Mouse (Mus musculus) CH12.LX (cell line): Measurements from ENCODE around the gene Tnfrsf11a. TPM values are rescaled to one million over a fixed set of nuclear protein-coding genes. Genes with fewer than 3 reads are reported as not detected.

ENCODE experiments used
- DNase-seq: peaks from one replicate; pipeline ENCODE4 v3.0.0-alpha.2; 2013; ENCODE audit errors: extremely low read depth
- H3K27ac ChIP-seq: 2 replicates; pipeline ENCODE4 v1.5.1; 2012; ENCODE audit warnings: low read depth, mild to moderate bottlenecking, control low read depth, moderate library complexity; ENCODE audit not compliant: insufficient read depth
- H3K27me3 ChIP-seq: replicated peaks from 2 replicates; pipeline ENCODE3; 2012; ENCODE audit warnings: inconsistent platforms
- H3K36me3 ChIP-seq, 2 experiments: replicated peaks in 1 of 2; 2 replicates each; pipeline versions ENCODE3 to v1.6.1; 2012; ENCODE audit warnings: inconsistent platforms in 1 of 2, low read length in 1 of 2, mild to moderate bottlenecking in 1 of 2, mixed read lengths in 1 of 2, moderate library complexity in 1 of 2; ENCODE audit not compliant: control insufficient read depth in 1 of 2, insufficient read depth in 1 of 2
- H3K4me1 ChIP-seq, 2 experiments: 2 replicates each; pipeline ENCODE4 v1.6.1; 2012; ENCODE audit warnings: inconsistent platforms in 1 of 2, moderate library complexity in 1 of 2; ENCODE audit not compliant: insufficient read depth in 2 of 2, control insufficient read depth in 1 of 2
- H3K4me2 ChIP-seq: 2 replicates; pipeline ENCODE4 v1.6.1; 2012; ENCODE audit warnings: low read depth, mild to moderate bottlenecking, control low read depth; ENCODE audit not compliant: poor library complexity, insufficient read depth, severe bottlenecking
- H3K4me3 ChIP-seq, 3 experiments: fragments of 150-350 bp in 1 of 3; sonication (generic) in 1 of 3; replicated peaks in 1 of 3; 2 replicates each; pipeline versions ENCODE3 to v1.5.1; 2011 to 2012; ENCODE audit warnings: low read depth in 2 of 3, low read length in 2 of 3, mild to moderate bottlenecking in 2 of 3, moderate library complexity in 2 of 3, control low read depth in 1 of 3, improper control_type of control experiment in 1 of 3, inconsistent platforms in 1 of 3, mixed read lengths in 1 of 3; ENCODE audit not compliant: poor library complexity in 1 of 3
- H3K79me2 ChIP-seq: replicated peaks from 2 replicates; pipeline ENCODE4 v1.6.1; 2012; ENCODE audit warnings: mild to moderate bottlenecking, moderate library complexity; ENCODE audit not compliant: control insufficient read depth, poor library complexity, insufficient read depth, severe bottlenecking; ENCODE audit errors: extremely low read depth
- H3K9ac ChIP-seq: 2 replicates; pipeline ENCODE4 v1.6.1; 2012; ENCODE audit warnings: low read depth, mild to moderate bottlenecking, control low read depth, moderate library complexity; ENCODE audit not compliant: insufficient read depth
- H3K9me3 ChIP-seq: replicated peaks from 2 replicates; pipeline ENCODE3; 2012; ENCODE audit warnings: low read length, inconsistent platforms, mixed read lengths
- CHD2 ChIP-seq: IDR thresholded peaks from 2 replicates; pipeline ENCODE4 v1.6.1; 2011; ENCODE audit warnings: low read length, improper control_type of control experiment
- CTCF ChIP-seq, 2 experiments: IDR thresholded peaks in 1 of 2; conservative IDR thresholded peaks in 1 of 2; 2 replicates each; pipeline ENCODE4 v1.5.1; 2011 to 2012; ENCODE audit warnings: low read depth in 2 of 2, low read length in 2 of 2, improper control_type of control experiment in 1 of 2, inconsistent platforms in 1 of 2, mild to moderate bottlenecking in 1 of 2, moderate library complexity in 1 of 2
- E2F4 ChIP-seq: IDR thresholded peaks from 2 replicates; pipeline ENCODE4 v1.6.1; 2011; ENCODE audit warnings: low read depth, low read length, improper control_type of control experiment; ENCODE audit not compliant: insufficient replicate concordance
- ELF1 ChIP-seq: IDR thresholded peaks from 2 replicates; pipeline ENCODE4 v1.6.1; 2014; ENCODE audit warnings: low read depth, mild to moderate bottlenecking, inconsistent platforms, low read length, improper control_type of control experiment
- ETS1 ChIP-seq: conservative IDR thresholded peaks from 2 replicates; pipeline ENCODE4 v1.6.1; 2012; ENCODE audit warnings: low read depth, mild to moderate bottlenecking, inconsistent platforms, low read length, improper control_type of control experiment, moderate library complexity
- JUN ChIP-seq: IDR thresholded peaks from 2 replicates; pipeline ENCODE4 v1.6.1; 2011; ENCODE audit warnings: low read depth, mild to moderate bottlenecking, low read length, improper control_type of control experiment, moderate library complexity; ENCODE audit not compliant: insufficient read depth
- MXI1 ChIP-seq: IDR thresholded peaks from 2 replicates; pipeline ENCODE4 v1.6.1; 2011; ENCODE audit warnings: mild to moderate bottlenecking, low read depth, low read length, improper control_type of control experiment
- NELFE ChIP-seq: IDR thresholded peaks from 2 replicates; pipeline ENCODE4 v1.6.1; 2011; ENCODE audit warnings: low read depth, low read length, improper control_type of control experiment
- PAX5 ChIP-seq: IDR thresholded peaks from 2 replicates; pipeline ENCODE4 v1.6.1; 2012; ENCODE audit warnings: low read length, inconsistent platforms, mixed read lengths
- POLR2A ChIP-seq: IDR thresholded peaks from 2 replicates; pipeline ENCODE4 v1.6.1; 2011; ENCODE audit warnings: low read depth, mild to moderate bottlenecking, improper control_type of control experiment, low read length
- POLR2AphosphoS2 ChIP-seq: IDR thresholded peaks from 2 replicates; pipeline ENCODE4 v1.6.1; 2011; ENCODE audit warnings: low read depth, low read length, improper control_type of control experiment
- RAD21 ChIP-seq: IDR thresholded peaks from 2 replicates; pipeline ENCODE4 v1.6.1; 2011; ENCODE audit warnings: low read depth, mild to moderate bottlenecking, low read length, improper control_type of control experiment, moderate library complexity
- RCOR1 ChIP-seq: conservative IDR thresholded peaks from 2 replicates; pipeline ENCODE4 v1.6.1; 2012; ENCODE audit warnings: low read depth, mild to moderate bottlenecking, inconsistent platforms, low read length, improper control_type of control experiment
- SIN3A ChIP-seq: IDR thresholded peaks from 2 replicates; pipeline ENCODE4 v1.6.1; 2012; ENCODE audit warnings: low read length, improper control_type of control experiment, inconsistent platforms
- SMC3 ChIP-seq: IDR thresholded peaks from 2 replicates; pipeline ENCODE4 v1.6.1; 2011; ENCODE audit warnings: low read depth, low read length, improper control_type of control experiment
- TCF12 ChIP-seq: IDR thresholded peaks from 2 replicates; pipeline ENCODE4 v1.6.1; 2014; ENCODE audit warnings: low read depth, mild to moderate bottlenecking, inconsistent platforms, low read length, improper control_type of control experiment
- USF1 ChIP-seq: IDR thresholded peaks from 2 replicates; pipeline ENCODE4 v1.6.1; 2014; ENCODE audit warnings: low read depth, mild to moderate bottlenecking, inconsistent platforms, low read length, improper control_type of control experiment
- USF2 ChIP-seq: conservative IDR thresholded peaks from 2 replicates; pipeline ENCODE4 v1.6.1; 2011; ENCODE audit warnings: low read depth, low read length, improper control_type of control experiment
- ZC3H11A ChIP-seq: IDR thresholded peaks from 2 replicates; pipeline ENCODE4 v1.6.1; 2012; ENCODE audit warnings: low read depth, mild to moderate bottlenecking, inconsistent platforms, low read length, improper control_type of control experiment
- ZKSCAN1 ChIP-seq: IDR thresholded peaks from 2 replicates; pipeline ENCODE4 v1.6.1; 2012; ENCODE audit warnings: low read depth, inconsistent platforms, low read length, improper control_type of control experiment, borderline replicate concordance
- dilution Hi-C: fragments of 300-500 bp; cut with MboI; formaldehyde crosslinking; loops from 2 replicates; pipeline ENCODE4 v1.14.3; 2020; ENCODE audit warnings: low sequenced_read_pairs; ENCODE audit not compliant: extremely low pct_unique_long_range_greater_than_20kb, extremely low pct_ligation_motif_present
- in situ Hi-C: fragments of 300-500 bp; cut with MboI; formaldehyde crosslinking; loops from 3 replicates; pipeline ENCODE4 v1.14.3; 2019; ENCODE audit warnings: low sequenced_read_pairs, low pct_ligation_motif_present, low pct_unique_long_range_greater_than_20kb, mixed read lengths
- polyA plus RNA-seq: library from polyadenylated mRNA; unstranded; fragments of >175 nt; gene quantifications from 2 replicates; pipeline ENCODE4 v1.2.1, GENCODE M21; 2012; ENCODE audit warnings: low read depth; ENCODE audit not compliant: insufficient read length
- total RNA-seq, 2 experiments: library from RNA; depleted of rRNA; stranded (reverse); fragments of 300-350 nt in 1 of 2; fragments of >200 nt in 1 of 2; gene quantifications; 2 replicates each; pipeline ENCODE4 v1.2.3; 2012 to 2014

The Tnfrsf11a gene
- total and polyA plus RNA-seq, 3 experiments, result 0.20 to 2.5 (median 0.28) TPM

DNA sequence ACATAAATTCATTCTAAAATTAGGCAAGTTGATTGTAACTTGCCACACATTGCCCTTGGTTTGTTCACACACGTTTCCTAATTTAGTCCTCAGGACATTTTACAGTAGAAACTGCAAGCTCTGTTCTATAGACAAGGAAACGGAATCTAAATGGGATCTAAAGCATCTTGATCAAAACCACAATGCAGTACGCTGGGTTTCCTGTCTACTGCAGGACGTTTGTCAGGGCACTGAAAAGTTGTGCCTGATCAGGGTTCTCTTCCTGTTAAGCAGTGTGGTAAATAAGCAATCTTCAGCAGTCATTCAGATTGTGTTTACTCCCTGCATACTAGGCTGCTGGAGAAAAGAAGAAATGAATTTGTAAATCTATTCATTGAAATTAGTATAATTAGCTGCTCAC, 28.3 kb upstream of the Tnfrsf11a start:
- Histone ChIP-seq H3K36me3 (peaks cover 6 to 44% of the 10 kb centered on the region in 2 experiments), H3K9ac (no peak overlapping the region), H3K4me2 (no peak overlapping the region), H3K27ac (no peak overlapping the region), H3K4me1 (peaks cover 7 to 65% of the 10 kb centered on the region in 2 experiments), H3K27me3 (no peaks in the 10 kb centered on the region), H3K4me3 (no peak overlapping the region), H3K79me2 (no peaks in the 10 kb centered on the region), H3K9me3 (no peaks in the 10 kb centered on the region)
- no peak for DNase-seq
- in situ Hi-C loops (no loop called here), dilution Hi-C loops (no loop called here)
- no peak for TF ChIP-seq MXI1
- TF ChIP-seq ZC3H11A, result no peak
- TF ChIP-seq CTCF (conservative IDR thresholded peaks at IDR 0.05 in 1 of 2, IDR thresholded peaks at IDR 0.05 in 1 of 2; ENCODE audit: low read depth in 2 of 2, low read length in 2 of 2), result no peak
- no peak for TF ChIP-seq ETS1
- no peak for TF ChIP-seq PAX5
- no peak for TF ChIP-seq SIN3A
- TF ChIP-seq USF2, result no peak
- no peak for TF ChIP-seq POLR2A

DNA sequence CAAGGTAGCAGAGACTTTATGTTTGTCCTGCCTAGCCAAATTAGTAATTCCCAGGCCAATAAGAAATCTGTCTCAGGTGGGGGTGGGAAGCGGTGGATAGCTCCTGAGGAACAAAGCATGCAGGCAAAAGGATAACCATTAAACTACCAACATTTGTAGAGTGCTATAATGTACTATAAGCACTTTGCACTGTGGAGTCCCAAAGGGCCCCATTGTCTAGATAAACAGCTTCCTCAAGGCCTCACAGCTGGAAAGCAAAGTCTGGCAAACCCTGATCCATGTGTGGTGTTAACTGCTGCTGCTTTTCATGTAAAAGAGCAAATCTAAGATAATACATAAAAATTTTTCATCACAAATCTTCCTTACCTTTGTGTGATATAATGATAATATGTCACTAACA, 27.6 kb upstream of the Tnfrsf11a start:
- no peak for TF ChIP-seq POLR2A
- TF ChIP-seq TCF12, result no peak
- no peak for TF ChIP-seq ZKSCAN1
- TF ChIP-seq RCOR1, result no peak
- TF ChIP-seq JUN, result no peak
- no peak for TF ChIP-seq CHD2
- TF ChIP-seq SIN3A, result no peak
- no peak for TF ChIP-seq PAX5
- no peak for TF ChIP-seq E2F4
- no peak for TF ChIP-seq SMC3
- Histone ChIP-seq H3K27ac (no peak overlapping the region), H3K4me3 (no peak overlapping the region), H3K27me3 (no peaks in the 10 kb centered on the region), H3K36me3 (peaks cover 6 to 40% of the 10 kb centered on the region in 2 experiments), H3K79me2 (no peaks in the 10 kb centered on the region), H3K4me2 (no peak overlapping the region), H3K9me3 (no peaks in the 10 kb centered on the region), H3K4me1 (peaks cover 9 to 65% of the 10 kb centered on the region in 2 experiments), H3K9ac (no peak overlapping the region)
- dilution Hi-C loops (no loop called here), in situ Hi-C loops (no loop called here)
- no peak for DNase-seq

DNA sequence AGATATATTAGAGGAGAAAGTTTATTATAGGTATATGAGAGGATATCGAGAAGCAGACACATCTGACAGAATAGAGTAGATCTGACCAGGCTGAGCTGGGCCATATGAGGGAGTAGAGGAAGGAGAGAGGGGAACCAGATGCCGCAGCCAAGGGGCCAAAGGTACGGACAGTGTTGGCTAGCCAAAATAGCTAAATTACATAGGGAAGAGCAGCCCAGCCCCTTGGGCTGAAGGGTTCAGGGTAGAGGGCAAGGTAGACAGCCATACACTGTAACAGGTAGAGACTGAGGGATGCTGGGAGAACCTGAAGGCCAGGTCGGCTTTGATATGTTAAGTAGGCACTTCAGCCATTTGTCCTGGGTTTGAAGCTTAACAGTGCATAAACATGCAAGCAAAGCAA, 21.7 kb upstream of the Tnfrsf11a start:
- in situ Hi-C loops (no loop called here), dilution Hi-C loops (no loop called here)

More for the DNA sequence above, 21.7 kb upstream of the Tnfrsf11a start:
- Histone ChIP-seq H3K4me1 (peaks cover 5 to 31% of the 10 kb centered on the region in 2 experiments), H3K4me2 (no peak overlapping the region), H3K4me3 (no peak overlapping the region), H3K9me3 (peaks cover 12% of the 10 kb centered on the region), H3K9ac (no peak overlapping the region), H3K27ac (no peak overlapping the region), H3K27me3 (no peaks in the 10 kb centered on the region), H3K36me3 (peaks cover 3 to 6% of the 10 kb centered on the region in 2 experiments), H3K79me2 (no peaks in the 10 kb centered on the region)
- no peak for TF ChIP-seq POLR2AphosphoS2
- no peak for TF ChIP-seq CTCF (conservative IDR thresholded peaks at IDR 0.05 in 1 of 2, IDR thresholded peaks at IDR 0.05 in 1 of 2; ENCODE audit: low read depth in 2 of 2, low read length in 2 of 2)
- TF ChIP-seq ZKSCAN1, result no peak
- no peak for TF ChIP-seq NELFE
- TF ChIP-seq ELF1, result no peak
- TF ChIP-seq RAD21, result no peak
- TF ChIP-seq RCOR1, result no peak
- TF ChIP-seq MXI1, result no peak
- TF ChIP-seq ZC3H11A, result no peak
- TF ChIP-seq USF1, result no peak
- DNase-seq, result no peak
